Mouse (Mus musculus) CH12.LX (cell line): ENCODE results near the gene Eif2ak3. TPM values are rescaled to one million over a fixed set of nuclear protein-coding genes. Genes with fewer than 3 reads are reported as not detected.

ENCODE experiments used
- DNase-seq: peaks from one replicate; pipeline ENCODE4 v3.0.0-alpha.2; 2013; ENCODE audit errors: extremely low read depth
- H3K27ac ChIP-seq: 2 replicates; pipeline ENCODE4 v1.5.1; 2012; ENCODE audit warnings: low read depth, mild to moderate bottlenecking, control low read depth, moderate library complexity; ENCODE audit not compliant: insufficient read depth
- H3K27me3 ChIP-seq: replicated peaks from 2 replicates; pipeline ENCODE3; 2012; ENCODE audit warnings: inconsistent platforms
- H3K36me3 ChIP-seq, 2 experiments: replicated peaks in 1 of 2; 2 replicates each; pipeline versions ENCODE3 to v1.6.1; 2012; ENCODE audit warnings: inconsistent platforms in 1 of 2, low read length in 1 of 2, mild to moderate bottlenecking in 1 of 2, mixed read lengths in 1 of 2, moderate library complexity in 1 of 2; ENCODE audit not compliant: control insufficient read depth in 1 of 2, insufficient read depth in 1 of 2
- H3K4me1 ChIP-seq, 2 experiments: 2 replicates each; pipeline ENCODE4 v1.6.1; 2012; ENCODE audit warnings: inconsistent platforms in 1 of 2, moderate library complexity in 1 of 2; ENCODE audit not compliant: insufficient read depth in 2 of 2, control insufficient read depth in 1 of 2
- H3K4me2 ChIP-seq: 2 replicates; pipeline ENCODE4 v1.6.1; 2012; ENCODE audit warnings: low read depth, mild to moderate bottlenecking, control low read depth; ENCODE audit not compliant: poor library complexity, insufficient read depth, severe bottlenecking
- H3K4me3 ChIP-seq, 3 experiments: fragments of 150-350 bp in 1 of 3; sonication (generic) in 1 of 3; replicated peaks in 1 of 3; 2 replicates each; pipeline versions ENCODE3 to v1.5.1; 2011 to 2012; ENCODE audit warnings: low read depth in 2 of 3, low read length in 2 of 3, mild to moderate bottlenecking in 2 of 3, moderate library complexity in 2 of 3, control low read depth in 1 of 3, improper control_type of control experiment in 1 of 3, inconsistent platforms in 1 of 3, mixed read lengths in 1 of 3; ENCODE audit not compliant: poor library complexity in 1 of 3
- H3K79me2 ChIP-seq: replicated peaks from 2 replicates; pipeline ENCODE4 v1.6.1; 2012; ENCODE audit warnings: mild to moderate bottlenecking, moderate library complexity; ENCODE audit not compliant: control insufficient read depth, poor library complexity, insufficient read depth, severe bottlenecking; ENCODE audit errors: extremely low read depth
- H3K9ac ChIP-seq: 2 replicates; pipeline ENCODE4 v1.6.1; 2012; ENCODE audit warnings: low read depth, mild to moderate bottlenecking, control low read depth, moderate library complexity; ENCODE audit not compliant: insufficient read depth
- H3K9me3 ChIP-seq: replicated peaks from 2 replicates; pipeline ENCODE3; 2012; ENCODE audit warnings: low read length, inconsistent platforms, mixed read lengths
- CHD1 ChIP-seq: IDR thresholded peaks from 2 replicates; pipeline ENCODE4 v1.6.1; 2012; ENCODE audit warnings: low read depth, low read length, improper control_type of control experiment, inconsistent platforms
- CTCF ChIP-seq, 2 experiments: IDR thresholded peaks in 1 of 2; conservative IDR thresholded peaks in 1 of 2; 2 replicates each; pipeline ENCODE4 v1.5.1; 2011 to 2012; ENCODE audit warnings: low read depth in 2 of 2, low read length in 2 of 2, improper control_type of control experiment in 1 of 2, inconsistent platforms in 1 of 2, mild to moderate bottlenecking in 1 of 2, moderate library complexity in 1 of 2
- E2F4 ChIP-seq: IDR thresholded peaks from 2 replicates; pipeline ENCODE4 v1.6.1; 2011; ENCODE audit warnings: low read depth, low read length, improper control_type of control experiment; ENCODE audit not compliant: insufficient replicate concordance
- GABPA ChIP-seq: IDR thresholded peaks from 2 replicates; pipeline ENCODE4 v1.6.1; 2012; ENCODE audit warnings: low read depth, low read length, improper control_type of control experiment, inconsistent platforms; ENCODE audit not compliant: insufficient replicate concordance
- JUN ChIP-seq: IDR thresholded peaks from 2 replicates; pipeline ENCODE4 v1.6.1; 2011; ENCODE audit warnings: low read depth, mild to moderate bottlenecking, low read length, improper control_type of control experiment, moderate library complexity; ENCODE audit not compliant: insufficient read depth
- JUND ChIP-seq: conservative IDR thresholded peaks from 2 replicates; pipeline ENCODE4 v1.6.1; 2011; ENCODE audit warnings: low read depth, low read length, improper control_type of control experiment
- MAFK ChIP-seq: IDR thresholded peaks from 2 replicates; pipeline ENCODE4 v1.6.1; 2011; ENCODE audit warnings: low read length, improper control_type of control experiment; ENCODE audit not compliant: insufficient replicate concordance
- MAX ChIP-seq: IDR thresholded peaks from 2 replicates; pipeline ENCODE4 v1.6.1; 2011; ENCODE audit warnings: low read length, improper control_type of control experiment
- MXI1 ChIP-seq: IDR thresholded peaks from 2 replicates; pipeline ENCODE4 v1.6.1; 2011; ENCODE audit warnings: mild to moderate bottlenecking, low read depth, low read length, improper control_type of control experiment
- NRF1 ChIP-seq: IDR thresholded peaks from 2 replicates; pipeline ENCODE4 v1.6.1; 2014; ENCODE audit warnings: low read depth, mild to moderate bottlenecking, inconsistent platforms, low read length, improper control_type of control experiment, moderate library complexity
- PAX5 ChIP-seq: IDR thresholded peaks from 2 replicates; pipeline ENCODE4 v1.6.1; 2012; ENCODE audit warnings: low read length, inconsistent platforms, mixed read lengths
- POLR2A ChIP-seq: IDR thresholded peaks from 2 replicates; pipeline ENCODE4 v1.6.1; 2011; ENCODE audit warnings: low read depth, mild to moderate bottlenecking, improper control_type of control experiment, low read length
- RCOR1 ChIP-seq: conservative IDR thresholded peaks from 2 replicates; pipeline ENCODE4 v1.6.1; 2012; ENCODE audit warnings: low read depth, mild to moderate bottlenecking, inconsistent platforms, low read length, improper control_type of control experiment
- SIN3A ChIP-seq: IDR thresholded peaks from 2 replicates; pipeline ENCODE4 v1.6.1; 2012; ENCODE audit warnings: low read length, improper control_type of control experiment, inconsistent platforms
- SMC3 ChIP-seq: IDR thresholded peaks from 2 replicates; pipeline ENCODE4 v1.6.1; 2011; ENCODE audit warnings: low read depth, low read length, improper control_type of control experiment
- TBP ChIP-seq: conservative IDR thresholded peaks from 2 replicates; pipeline ENCODE4 v1.6.1; 2011; ENCODE audit warnings: low read depth, low read length, improper control_type of control experiment
- TCF12 ChIP-seq: IDR thresholded peaks from 2 replicates; pipeline ENCODE4 v1.6.1; 2014; ENCODE audit warnings: low read depth, mild to moderate bottlenecking, inconsistent platforms, low read length, improper control_type of control experiment
- UBTF ChIP-seq: IDR thresholded peaks from 2 replicates; pipeline ENCODE4 v1.6.1; 2012; ENCODE audit warnings: low read depth, mild to moderate bottlenecking, inconsistent platforms, low read length, improper control_type of control experiment, moderate library complexity
- ZC3H11A ChIP-seq: IDR thresholded peaks from 2 replicates; pipeline ENCODE4 v1.6.1; 2012; ENCODE audit warnings: low read depth, mild to moderate bottlenecking, inconsistent platforms, low read length, improper control_type of control experiment
- ZKSCAN1 ChIP-seq: IDR thresholded peaks from 2 replicates; pipeline ENCODE4 v1.6.1; 2012; ENCODE audit warnings: low read depth, inconsistent platforms, low read length, improper control_type of control experiment, borderline replicate concordance
- ZNF384 ChIP-seq: IDR thresholded peaks from 2 replicates; pipeline ENCODE4 v1.6.1; 2012; ENCODE audit warnings: low read depth, low read length, improper control_type of control experiment, inconsistent platforms
- dilution Hi-C: fragments of 300-500 bp; cut with MboI; formaldehyde crosslinking; loops from 2 replicates; pipeline ENCODE4 v1.14.3; 2020; ENCODE audit warnings: low sequenced_read_pairs; ENCODE audit not compliant: extremely low pct_unique_long_range_greater_than_20kb, extremely low pct_ligation_motif_present
- in situ Hi-C: fragments of 300-500 bp; cut with MboI; formaldehyde crosslinking; loops from 3 replicates; pipeline ENCODE4 v1.14.3; 2019; ENCODE audit warnings: low sequenced_read_pairs, low pct_ligation_motif_present, low pct_unique_long_range_greater_than_20kb, mixed read lengths
- polyA plus RNA-seq: library from polyadenylated mRNA; unstranded; fragments of >175 nt; gene quantifications from 2 replicates; pipeline ENCODE4 v1.2.1, GENCODE M21; 2012; ENCODE audit warnings: low read depth; ENCODE audit not compliant: insufficient read length
- total RNA-seq, 2 experiments: library from RNA; depleted of rRNA; stranded (reverse); fragments of 300-350 nt in 1 of 2; fragments of >200 nt in 1 of 2; gene quantifications; 2 replicates each; pipeline ENCODE4 v1.2.3; 2012 to 2014

Eif2ak3 gene
- total and polyA plus RNA-seq, 3 experiments: 21.2 to 38.9 (median 23.1) TPM

GRCm38 (mm10) chr6:70898166-70898565 is 53.9 kb downstream of the Eif2ak3 start:
- in situ Hi-C loops (no loop called here), dilution Hi-C loops (no loop called here)
- H3K36me3 ChIP-seq: peaks cover 64 to 82% of the 10 kb centered on the region in 2 experiments
- no peaks in the 10 kb centered on the region for H3K27me3 ChIP-seq
- no peaks in the 10 kb centered on the region for H3K9me3 ChIP-seq
- H3K9ac ChIP-seq: no peak overlapping the region
- H3K27ac ChIP-seq: no peak overlapping the region
- H3K4me3 ChIP-seq: no peak overlapping the region
- H3K4me2 ChIP-seq: no peak overlapping the region
- H3K4me1 ChIP-seq: no peaks in the 10 kb centered on the region
- DNase-seq: no peak
- TF ChIP-seq ZC3H11A (no peak), MAX (no peak), E2F4 (no peak), SIN3A (no peak), JUN (no peak), JUND (no peak), RCOR1 (no peak), CTCF (conservative IDR thresholded peaks at IDR 0.05 in 1 of 2, IDR thresholded peaks at IDR 0.05 in 1 of 2; ENCODE audit: low read depth in 2 of 2, low read length in 2 of 2) (no peak), PAX5 (no peak), TCF12 (no peak), GABPA (no peak), POLR2A (no peak), NRF1 (no peak)
- H3K79me2 ChIP-seq: peaks cover 11% of the 10 kb centered on the region; the same call in 1 of the 2 replicates

GRCm38 (mm10) chr6:70899594-70900003 is 55.3 kb downstream of the Eif2ak3 start:
- no peak for TF ChIP-seq UBTF
- no peak for TF ChIP-seq MXI1
- no peak for TF ChIP-seq MAFK
- TF ChIP-seq SMC3: no peak
- no peak for TF ChIP-seq POLR2A
- TF ChIP-seq ZKSCAN1: no peak
- no peak for TF ChIP-seq CHD1
- TF ChIP-seq ZNF384: no peak
- no peak for TF ChIP-seq GABPA
- no peak for TF ChIP-seq TBP
- H3K36me3 ChIP-seq: peaks cover 65 to 78% of the 10 kb centered on the region in 2 experiments

More at GRCm38 (mm10) chr6:70899594-70900003, 55.3 kb downstream of the Eif2ak3 start:
- in situ Hi-C loops (no loop called here), dilution Hi-C loops (no loop called here)
- Histone ChIP-seq H3K79me2 (peaks cover 3% of the 10 kb centered on the region; the same call in 1 of the 2 replicates), H3K27me3 (no peaks in the 10 kb centered on the region), H3K9me3 (no peaks in the 10 kb centered on the region), H3K27ac (no peak overlapping the region), H3K4me2 (no peak overlapping the region), H3K4me3 (no peak overlapping the region), H3K9ac (no peak overlapping the region), H3K4me1 (no peaks in the 10 kb centered on the region)
- no peak for DNase-seq
